Mouse (Mus musculus): ENCODE measurements around the gene Fkbpl.

Gene Fkbpl

DNA sequence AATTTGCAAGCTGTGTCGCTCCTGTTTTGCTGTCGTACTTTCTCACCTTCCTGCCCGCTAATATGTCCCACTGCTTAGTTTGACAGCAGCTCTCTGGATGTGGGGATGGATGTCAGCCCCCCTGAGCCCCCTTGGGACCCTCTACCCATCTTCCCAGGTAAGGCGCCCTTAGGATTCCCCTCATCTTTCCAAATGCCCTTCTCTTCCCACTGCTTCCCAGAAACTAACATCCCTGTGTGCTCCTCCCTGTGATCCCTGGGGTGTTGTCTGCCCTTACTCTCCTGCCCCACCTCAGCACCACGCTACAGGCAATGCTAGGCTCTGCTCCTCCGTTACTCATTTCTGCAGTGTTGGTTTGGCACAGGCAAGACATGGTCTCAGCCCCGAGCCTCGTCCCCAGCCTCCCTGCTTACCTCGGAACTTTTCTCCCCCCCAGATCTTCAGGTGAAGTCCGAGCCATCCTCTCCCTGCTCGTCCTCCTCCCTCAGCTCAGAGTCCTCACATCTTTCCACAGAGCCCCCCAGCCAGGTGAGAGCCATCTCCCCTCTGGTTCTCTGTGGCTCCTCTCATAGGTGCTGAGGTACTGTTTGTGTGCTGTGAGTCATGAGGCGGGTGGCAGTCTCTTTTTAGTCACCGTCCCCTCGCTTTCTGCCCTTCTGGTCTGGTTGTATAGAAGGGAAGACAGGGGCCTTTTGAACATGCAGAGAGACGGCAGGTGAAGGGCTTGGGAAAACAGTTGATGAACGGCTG lies 3.8 kb downstream of the Fkbpl start:
- DNase-seq (ENCODE audit: low read depth, low spot score) = no peak

- DNase-seq (ENCODE audit: low read depth, low spot score) = no peak
Measured at GRCm38 (mm10) chr17:34649106-34649864, 4.7 kb downstream of the Fkbpl start.

GRCm38 (mm10) chr17:34650781-34651180 lies 6.2 kb downstream of the Fkbpl start:
- no peak for DNase-seq (ENCODE audit: low read depth, low spot score)

- DNase-seq (ENCODE audit: low read depth, low spot score) = peak; percentile 23
Measured at GRCm38 (mm10) chr17:34651507-34652221, 7.1 kb downstream of the Fkbpl start.

DNA sequence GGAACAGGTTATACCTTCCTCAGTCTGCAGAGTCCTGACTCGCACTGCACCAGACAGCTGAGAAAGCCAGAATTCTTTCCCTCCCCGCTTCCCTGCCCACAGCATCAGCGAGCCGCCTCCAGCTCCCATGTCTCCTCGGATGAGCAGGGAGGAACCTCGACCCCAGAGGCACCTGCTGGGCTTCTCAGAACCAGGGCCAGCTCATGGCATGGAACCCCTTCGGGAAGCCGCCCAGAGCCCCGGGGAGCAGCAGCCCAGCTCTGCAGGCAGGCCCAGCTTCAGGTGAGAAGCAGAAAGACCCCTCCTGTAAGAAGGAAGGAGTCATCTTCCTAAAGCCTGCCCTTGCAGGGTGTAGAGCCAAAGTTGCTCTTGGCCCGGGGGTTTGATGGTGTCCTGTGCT lies 8.0 kb downstream of the Fkbpl start:
- no peak for DNase-seq (ENCODE audit: low read depth, low spot score)

DNA sequence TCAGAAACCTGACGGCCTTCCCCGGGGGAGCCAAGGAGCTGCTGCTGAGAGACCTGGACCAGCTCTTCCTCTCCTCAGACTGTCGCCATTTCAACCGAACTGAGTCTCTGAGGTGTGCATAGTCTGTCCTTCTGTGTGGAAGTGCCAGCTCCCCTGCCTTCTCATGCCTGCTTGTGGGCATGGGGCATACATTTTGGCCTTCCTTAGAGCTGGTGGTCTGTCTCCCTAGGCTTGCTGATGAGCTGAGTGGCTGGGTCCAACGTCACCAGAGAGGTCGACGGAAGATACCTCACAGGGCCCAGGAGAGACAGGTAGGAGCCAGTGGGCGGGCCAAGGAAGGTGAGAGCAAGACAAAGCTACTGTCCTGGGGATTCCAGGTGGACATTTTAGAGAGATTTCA lies 8.4 kb downstream of the Fkbpl start:
- no peak for DNase-seq (ENCODE audit: low read depth, low spot score)

- peak; percentile 75 for DNase-seq (ENCODE audit: low read depth, low spot score)
Measured at GRCm38 (mm10) chr17:34653746-34654285, 9.3 kb downstream of the Fkbpl start.

- DNase-seq (ENCODE audit: low read depth, low spot score) = no peak
Measured at GRCm38 (mm10) chr17:34654392-34654791, 9.8 kb downstream of the Fkbpl start.

DNA sequence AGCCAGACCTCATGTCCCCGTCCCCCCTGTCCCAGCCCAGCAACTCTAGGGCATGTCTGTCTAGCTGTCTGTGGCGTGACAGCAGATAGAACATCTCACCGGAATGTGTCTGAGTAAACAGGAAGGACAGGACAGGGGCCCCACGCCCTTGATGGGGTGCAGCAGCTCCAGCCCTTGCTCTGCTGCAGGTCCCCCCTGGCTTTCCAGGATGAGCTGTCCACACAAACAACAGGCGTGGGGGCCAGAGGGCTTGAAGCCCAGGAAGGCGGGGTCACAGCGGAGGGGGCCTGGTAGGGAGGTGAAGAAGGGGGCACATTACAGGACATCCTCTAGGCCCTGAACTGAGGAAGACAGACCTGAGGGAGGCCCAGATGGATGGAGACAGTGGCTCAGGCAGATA lies 10.6 kb downstream of the Fkbpl start:
- no peak for DNase-seq (ENCODE audit: low read depth, low spot score)

GRCm38 (mm10) chr17:34655581-34655991 lies 11.0 kb downstream of the Fkbpl start:
- peak; percentile 21 for DNase-seq (ENCODE audit: low read depth, low spot score)

DNA sequence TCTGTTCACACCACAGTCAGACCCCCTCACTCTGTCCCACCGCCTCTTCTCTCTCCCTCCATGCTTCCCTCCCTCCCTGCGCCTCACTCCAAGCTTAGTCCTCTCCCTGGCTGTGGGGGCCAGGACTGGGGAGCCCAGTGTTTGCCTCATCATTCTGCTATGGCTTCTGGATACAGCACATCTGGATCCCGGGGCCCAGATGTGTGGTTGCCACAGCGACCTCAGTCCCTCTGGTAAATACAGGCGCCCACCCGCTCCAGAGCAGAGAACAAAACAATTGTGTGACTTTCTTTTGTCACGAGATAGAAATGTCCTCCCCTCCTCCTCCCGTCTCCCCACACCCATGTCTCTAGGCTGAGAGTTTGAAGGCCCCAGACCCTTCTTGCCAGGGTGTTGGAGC lies 12.1 kb downstream of the Fkbpl start:
- no peak for DNase-seq (ENCODE audit: low read depth, low spot score)

GRCm38 (mm10) chr17:34657271-34657670 lies 12.7 kb downstream of the Fkbpl start:
- no peak for DNase-seq (ENCODE audit: low read depth, low spot score)

DNA sequence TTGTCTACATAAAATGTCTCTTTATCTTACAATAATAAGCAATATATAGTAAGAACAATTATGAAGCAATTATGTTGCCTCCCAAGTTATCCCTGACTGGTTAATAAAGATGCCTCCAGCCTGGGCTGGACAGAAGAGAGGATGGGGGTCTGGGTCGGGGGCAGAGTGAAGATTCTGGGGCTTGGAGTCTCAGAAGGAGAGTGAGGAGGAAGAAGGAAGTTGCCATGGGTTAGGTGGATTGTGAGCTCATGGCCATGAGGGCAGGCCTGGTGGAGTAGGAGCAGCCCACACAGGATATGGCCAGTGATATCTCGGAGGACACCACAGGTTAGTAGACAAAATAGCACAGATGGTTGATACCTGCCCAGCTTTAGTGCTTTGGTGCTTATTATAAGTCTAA lies 13.6 kb downstream of the Fkbpl start:
- no peak for DNase-seq (ENCODE audit: low read depth, low spot score)

DNA sequence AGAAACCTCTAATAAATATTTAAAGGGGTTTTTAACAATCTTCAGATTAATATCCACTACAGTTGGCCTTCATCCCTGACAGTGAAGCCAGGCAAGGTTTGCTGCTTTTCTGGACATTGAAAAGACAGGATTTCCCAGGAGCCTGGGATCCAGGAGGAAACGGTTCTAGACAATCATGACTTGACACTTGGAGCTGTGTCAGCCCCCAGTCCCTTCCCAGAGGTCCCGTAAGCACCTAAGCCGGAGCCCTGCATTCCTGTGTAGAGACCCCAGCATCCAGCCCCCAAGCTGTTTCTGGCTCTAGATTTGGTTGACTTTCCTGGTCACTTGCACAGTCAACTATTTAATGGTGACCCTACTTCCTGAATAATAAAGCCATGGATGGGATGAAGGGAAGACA lies 14.0 kb downstream of the Fkbpl start:
- DNase-seq (ENCODE audit: low read depth, low spot score) = no peak

GRCm38 (mm10) chr17:34659181-34659896 lies 14.8 kb downstream of the Fkbpl start:
- no peak for DNase-seq (ENCODE audit: low read depth, low spot score)

- no peak for DNase-seq (ENCODE audit: low read depth, low spot score)
Measured at GRCm38 (mm10) chr17:34659897-34660214, 15.3 kb downstream of the Fkbpl start.

GRCm38 (mm10) chr17:34660259-34660820 lies 15.8 kb downstream of the Fkbpl start:
- DNase-seq (ENCODE audit: low read depth, low spot score) = no peak

DNA sequence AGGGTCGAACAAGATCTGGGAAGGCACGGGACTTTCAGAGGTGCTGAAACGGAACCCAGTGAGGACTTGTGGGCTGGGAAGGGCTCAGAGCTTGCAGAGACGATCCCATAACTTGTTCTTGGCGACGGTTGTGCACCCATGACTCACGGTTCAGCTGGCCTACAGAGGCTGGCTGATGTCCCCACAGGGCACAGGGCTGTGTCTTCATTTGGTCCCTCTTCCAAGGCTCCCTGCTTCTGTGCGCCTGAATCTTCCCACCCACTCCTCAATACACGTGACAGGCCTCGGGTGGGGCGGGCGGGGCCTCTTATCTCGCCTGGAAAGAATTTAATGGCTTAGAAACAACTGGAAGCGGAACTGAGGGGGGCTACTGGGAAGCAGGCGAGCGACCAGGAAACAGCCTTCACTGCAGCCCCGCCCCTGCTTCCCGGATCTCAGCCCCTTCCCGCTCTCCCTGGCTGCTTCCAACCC lies 16.6 kb downstream of the Fkbpl start:
- peak; percentile 54 for DNase-seq (ENCODE audit: low read depth, low spot score)

DNA sequence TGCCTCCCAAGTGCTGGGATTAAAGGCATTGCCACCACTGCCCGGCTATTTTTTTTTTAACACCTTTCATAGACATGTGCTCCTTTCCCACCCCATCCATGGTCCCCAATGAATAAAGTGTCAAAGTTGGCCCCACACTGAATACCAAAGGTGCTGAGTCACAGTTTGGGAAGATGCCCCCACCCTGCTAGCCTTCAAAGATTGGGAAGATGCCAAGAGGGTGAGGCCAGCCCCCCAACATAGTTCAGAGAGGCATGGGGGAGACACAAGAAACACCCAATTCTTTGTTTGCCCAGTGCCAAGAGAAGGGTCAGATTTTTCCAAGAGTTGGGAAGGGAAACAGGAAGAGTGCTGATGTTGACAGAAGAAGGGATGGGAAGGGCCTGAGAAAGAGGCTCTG lies 17.9 kb downstream of the Fkbpl start:
- no peak for DNase-seq (ENCODE audit: low read depth, low spot score)

DNA sequence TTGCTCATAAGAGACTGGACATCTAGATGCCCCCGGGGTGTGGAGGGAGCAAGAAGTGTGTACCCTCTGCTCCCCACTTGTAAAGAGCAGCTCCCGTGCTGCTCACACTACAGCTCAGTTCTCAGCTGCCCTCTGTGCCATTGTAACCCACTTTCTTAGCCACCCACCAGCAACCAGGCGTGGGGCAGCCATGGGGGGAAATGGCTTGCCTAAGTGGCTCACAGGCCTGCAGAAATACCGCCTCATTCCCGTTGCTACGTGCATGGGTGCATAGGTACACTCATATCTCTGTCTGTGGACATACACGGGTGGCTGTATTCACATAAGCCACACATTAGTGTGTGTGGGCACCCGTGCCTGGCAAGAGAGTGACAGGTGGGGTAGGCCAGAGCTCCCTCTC lies 18.4 kb downstream of the Fkbpl start:
- DNase-seq (ENCODE audit: low read depth, low spot score) = no peak

GRCm38 (mm10) chr17:34663558-34663957 lies 19.0 kb downstream of the Fkbpl start:
- DNase-seq (ENCODE audit: low read depth, low spot score) = no peak
